Mouse (Mus musculus) left cerebral cortex, postnatal 14 days (tissue): Measurements from ENCODE around the gene Chil1. TPM values are rescaled to one million over a fixed set of nuclear protein-coding genes. Genes with fewer than 3 reads are reported as not detected.

ENCODE experiments used
- DNase-seq, 2 experiments: peaks; one replicate each; pipeline ENCODE4 v3.0.0; 2021 to 2022; ENCODE audit warnings: low spot score in 2 of 2, mixed read lengths in 1 of 2
- intact Hi-C: fragments of 180-260 bp; cut with DNase I; formaldehyde crosslinking; loops from one replicate; pipeline ENCODE4 v1.15.1; 2025
- long read RNA-seq, 2 experiments: library from polyadenylated mRNA; stranded (forward); transcript quantifications; one replicate each; pipeline ENCODE4 v2.0.0; 2021
- total RNA-seq, 2 experiments: library from RNA; stranded (reverse); gene quantifications; 2 replicates each; pipeline ENCODE4 v1.2.3; 2021

The Chil1 gene
- 1 to 10 TPM; 5.9 to 6.9 TPM for total RNA-seq
- long read RNA-seq, experiment 1, partial matches to known transcripts: 1 of 12 reads
- long read RNA-seq, experiment 1, other reads (novel, unspliced or antisense): 3 of 12 reads
- long read RNA-seq, experiment 2, partial matches to known transcripts: 2 of 6 reads
- long read RNA-seq, experiment 2, other reads (novel, unspliced or antisense): 0 of 6 reads

DNA sequence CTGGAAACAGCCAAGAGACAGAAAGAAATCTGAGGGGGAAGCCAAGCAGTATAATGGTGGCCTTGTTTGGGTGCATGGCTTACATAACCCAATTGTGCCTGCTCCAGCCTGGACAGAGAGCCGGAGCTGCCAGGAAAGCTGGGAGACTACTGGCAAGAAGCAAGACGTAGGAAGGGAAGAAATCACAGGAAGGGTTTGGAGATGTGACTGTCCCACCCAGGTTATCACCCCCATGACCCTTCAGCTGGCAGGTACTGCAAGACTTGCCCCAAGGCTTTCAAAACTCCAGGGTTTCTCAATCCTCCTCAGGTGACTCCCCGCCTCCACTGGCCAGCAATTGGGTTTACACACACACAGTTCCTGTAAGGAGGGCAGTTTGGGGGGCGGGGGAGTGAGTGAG is at the start of gene Chil1:
Gene Chil1, plus strand, starts transcription at position 152 of the 400 bp plus-strand sequence.
- DNase-seq: no peak
- intact Hi-C loops: no loop called here

DNA sequence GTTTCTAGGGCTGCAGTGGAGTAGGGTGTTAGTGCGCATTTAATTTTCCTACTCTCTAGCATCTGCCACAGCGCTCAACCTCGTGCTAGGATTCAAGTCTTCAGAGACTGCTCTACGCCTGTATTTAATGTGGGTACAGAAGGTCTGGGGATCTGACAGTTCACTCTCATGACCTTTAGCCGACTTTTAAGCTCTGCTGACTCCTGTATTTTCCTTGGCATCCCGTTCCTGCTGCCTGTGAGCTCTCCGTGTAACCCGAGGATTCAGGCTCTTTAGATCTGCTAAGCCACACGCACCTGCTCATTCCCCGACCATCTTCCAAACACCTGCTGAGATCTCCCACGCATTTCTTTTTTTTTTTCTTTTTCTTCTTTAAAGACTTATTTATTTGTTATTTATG is 48.7 kb upstream of the Chil1 start:
- DNase-seq: no peak
- intact Hi-C loops: no loop called here

DNA sequence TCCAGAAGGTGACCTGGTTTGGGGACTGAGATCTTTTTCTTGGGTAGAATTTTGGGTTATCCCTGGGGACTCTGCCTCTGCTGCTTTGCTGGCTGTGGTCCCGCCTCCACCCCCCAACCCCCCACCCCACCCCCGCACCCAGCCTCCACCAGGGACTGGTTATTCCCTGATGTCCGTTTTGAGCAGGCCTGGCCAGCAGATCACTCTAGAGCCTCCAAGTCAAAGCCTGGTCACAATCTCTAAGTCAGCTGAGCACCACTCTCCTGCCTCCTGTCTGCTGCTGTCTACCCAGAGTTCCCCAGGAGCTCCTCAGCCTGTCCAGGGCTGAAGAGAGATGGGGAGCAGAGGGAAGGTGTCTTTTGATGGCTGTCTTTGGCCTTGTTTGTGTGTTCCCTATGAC is 45.6 kb upstream of the Chil1 start:
- intact Hi-C loops: no loop called here
- no peak for DNase-seq

DNA sequence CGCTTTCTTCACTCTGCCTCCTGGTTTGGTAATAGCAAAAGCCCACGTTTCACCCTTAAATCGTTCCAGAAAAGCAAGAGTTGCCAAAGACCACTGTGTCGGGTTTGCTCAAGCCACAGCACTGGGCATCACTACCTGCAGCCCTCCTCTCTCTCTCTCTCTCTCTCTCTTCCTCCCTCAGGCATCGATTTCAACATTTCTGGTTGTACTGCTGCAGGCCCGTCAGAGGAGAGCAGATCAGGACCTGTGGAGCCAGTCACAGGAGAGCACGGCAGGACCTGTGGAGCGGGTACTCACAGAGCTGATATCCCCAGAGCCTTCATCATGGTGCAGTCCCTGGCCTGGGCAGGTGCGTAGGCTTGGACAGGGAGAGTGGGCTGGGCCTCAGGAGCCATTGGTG is 43.6 kb upstream of the Chil1 start:
- intact Hi-C loops: no loop called here
- DNase-seq: no peak

DNA sequence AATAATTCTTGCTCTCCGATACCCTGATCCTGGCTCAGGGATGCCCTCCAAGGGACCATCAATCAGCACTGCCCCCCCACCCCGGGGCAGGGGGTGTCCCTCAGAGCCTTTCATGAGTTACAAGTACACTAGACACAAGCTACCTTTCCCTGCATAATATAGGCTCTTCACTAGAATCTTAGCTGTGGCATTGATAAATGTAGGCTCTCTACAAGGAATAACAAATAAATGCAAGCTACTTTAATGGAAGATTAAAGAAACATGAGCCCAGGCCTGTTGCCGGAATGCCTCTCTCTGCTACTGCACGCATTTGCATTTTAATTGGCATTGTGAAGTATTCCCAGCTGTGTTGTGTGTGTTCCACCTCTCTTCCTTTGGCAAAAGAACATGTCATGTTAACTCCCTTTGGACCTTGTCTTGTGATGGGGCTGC is 39.6 kb upstream of the Chil1 start:
- intact Hi-C loops: no loop called here
- no peak for DNase-seq

DNA sequence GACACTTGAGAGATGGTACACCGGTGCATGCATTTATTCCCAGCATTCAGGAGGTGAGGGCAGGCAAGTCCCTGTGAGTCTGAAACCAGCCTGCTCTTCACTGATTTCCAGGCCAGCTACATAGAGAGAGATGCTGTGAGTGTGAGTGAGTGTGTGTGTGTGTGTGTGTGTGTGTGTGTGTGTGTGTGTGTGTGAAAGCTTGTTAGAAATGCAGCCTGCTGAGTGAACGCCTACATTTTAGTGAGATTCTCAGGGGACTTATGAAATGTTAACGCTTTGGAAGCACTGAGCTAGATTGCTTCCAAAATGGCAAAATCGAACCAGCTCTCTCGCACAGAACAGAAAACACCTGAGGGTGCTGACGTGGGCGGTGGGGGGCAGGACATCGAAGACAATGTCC is 35.9 kb upstream of the Chil1 start:
- intact Hi-C loops: no loop called here
- DNase-seq: peak; percentile 69 to 87

DNA sequence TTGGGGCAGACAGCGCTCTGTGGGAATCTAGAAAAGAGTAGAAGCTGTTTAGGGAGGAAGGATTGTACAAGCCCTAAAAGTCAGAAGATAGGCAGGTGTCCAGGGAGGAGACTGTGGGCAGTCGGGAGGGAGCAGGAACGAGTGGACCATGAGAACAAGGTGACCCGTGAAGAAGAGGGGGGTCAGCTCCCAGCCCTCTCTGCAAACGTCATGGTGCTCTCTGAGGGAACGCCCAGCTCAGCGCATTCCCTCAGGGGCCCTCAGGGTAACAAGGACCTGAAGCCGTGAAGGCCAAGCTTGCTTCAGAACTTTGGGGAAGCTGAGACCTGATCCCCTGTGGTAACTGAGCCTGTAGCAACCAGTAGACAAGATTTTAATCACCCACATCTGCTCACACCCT is 31.9 kb upstream of the Chil1 start:
- intact Hi-C loops: loop anchor here (2.0 to 5.0 kb wide), 3 partner anchors 47 to 183 kb away; partner anchors contain the start of gene Ppfia4
- no peak for DNase-seq

DNA sequence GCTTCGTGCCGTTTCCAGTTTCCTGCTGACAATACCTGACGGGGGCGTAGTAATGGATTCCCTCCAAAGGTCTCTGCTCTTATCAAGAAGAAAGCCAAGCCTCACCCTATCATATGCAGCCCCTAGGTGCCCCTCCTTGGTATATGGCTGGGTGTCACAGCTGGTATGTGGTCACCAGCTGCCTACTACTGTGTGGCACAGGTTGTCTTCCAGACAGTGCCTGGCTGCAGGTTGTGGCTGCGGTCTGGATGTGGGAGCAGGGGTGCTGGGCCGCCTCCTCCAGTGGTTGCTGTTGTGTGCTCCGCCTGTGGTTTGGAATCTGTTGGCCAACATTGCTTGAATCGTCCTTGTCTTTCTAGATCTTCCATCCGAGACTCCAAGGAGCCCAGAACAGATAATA is 31.2 kb upstream of the Chil1 start:
- DNase-seq: no peak
- intact Hi-C loops: loop anchor here (2.0 to 5.0 kb wide), 3 partner anchors 47 to 182 kb away; partner anchors contain the start of gene Ppfia4

DNA sequence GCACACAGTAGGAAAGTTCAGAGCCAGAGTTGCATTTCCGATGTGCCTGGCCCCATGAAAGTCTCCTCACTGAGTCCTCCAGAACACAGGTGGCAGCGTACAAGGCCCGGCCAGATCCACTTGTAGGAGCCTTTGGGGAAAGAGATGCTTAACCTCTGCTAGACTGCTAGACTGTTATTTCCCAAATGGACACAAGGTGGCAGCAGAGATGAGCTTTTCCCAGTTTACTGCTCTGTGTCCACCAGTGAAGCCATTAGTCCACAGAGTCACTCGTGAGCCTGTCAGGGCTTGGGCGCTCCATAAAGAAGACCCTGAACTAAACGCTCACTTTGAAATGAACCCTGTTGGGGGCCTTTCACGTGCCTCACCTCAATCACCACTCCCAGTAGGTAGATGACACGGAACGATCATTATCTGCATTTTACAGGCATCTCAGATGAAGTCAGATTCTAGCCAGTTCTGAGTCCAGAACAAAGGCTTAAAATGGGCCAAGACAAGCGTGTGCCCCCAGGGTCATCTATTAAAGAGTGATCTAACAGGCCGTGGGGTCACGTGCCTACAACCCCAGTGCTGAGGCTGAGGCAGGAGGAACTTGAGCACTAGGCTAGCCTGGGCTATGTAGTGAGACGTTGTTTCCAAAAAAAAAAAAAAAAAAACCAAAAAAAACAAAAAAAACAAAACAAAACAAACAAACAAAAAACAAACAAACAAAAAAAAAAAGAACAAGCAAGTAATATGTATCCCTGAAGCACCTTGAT is 30.1 kb upstream of the Chil1 start:
- intact Hi-C loops: loop anchor here (2.0 to 5.0 kb wide), 3 partner anchors 45 to 181 kb away; partner anchors contain the start of gene Ppfia4
- peak; percentile 76 to 87 for DNase-seq

DNA sequence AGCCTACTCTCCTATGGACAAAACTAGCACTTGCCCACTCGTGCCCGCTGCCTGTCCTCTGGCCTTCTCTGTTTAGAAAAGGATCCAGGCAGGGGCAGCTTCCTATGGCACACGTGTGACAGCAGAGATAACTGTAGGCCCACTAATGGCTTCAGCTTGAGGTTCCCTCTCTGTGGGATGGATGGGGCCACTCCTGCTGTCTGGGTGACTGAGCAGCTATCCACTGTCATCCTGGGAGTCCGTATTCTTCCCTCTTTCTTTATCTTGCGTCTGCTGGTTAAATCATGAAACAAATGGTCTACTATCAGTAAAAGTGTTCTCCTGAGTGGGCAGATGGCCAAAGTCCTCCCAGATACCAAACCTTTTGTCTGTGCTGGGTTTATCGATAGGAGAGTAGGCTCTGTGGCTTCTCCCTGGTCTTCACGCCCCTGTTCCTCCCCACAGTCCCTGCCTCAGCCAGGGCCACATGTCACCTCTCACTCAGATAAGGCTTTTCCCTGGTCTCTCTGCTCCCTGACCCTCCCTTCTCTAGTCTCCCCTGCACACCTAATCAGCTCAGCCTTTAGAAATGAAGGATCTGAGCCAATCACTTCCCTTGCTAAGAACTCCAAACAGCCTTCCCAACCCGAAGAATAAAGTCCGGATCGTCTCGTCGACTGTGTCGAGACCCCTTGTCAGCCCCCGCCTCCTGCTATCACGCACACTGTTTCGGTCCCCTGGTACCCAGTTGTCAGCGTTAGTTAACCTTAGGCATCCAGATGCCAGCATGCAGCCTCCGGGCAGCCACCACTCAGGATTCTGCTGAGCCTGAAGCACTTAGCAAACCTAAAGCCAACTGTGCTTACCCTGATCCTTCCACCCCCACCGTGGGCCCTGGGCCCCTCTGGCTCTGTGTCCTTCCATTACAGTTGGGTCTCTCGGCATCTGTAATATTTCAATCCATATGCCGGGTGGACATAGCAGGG is 29.1 kb upstream of the Chil1 start:
- intact Hi-C loops: loop anchor here (5.0 kb wide), 1 partner anchor 44 kb away; no protein-coding TSS in a partner anchor
- DNase-seq: no peak

DNA sequence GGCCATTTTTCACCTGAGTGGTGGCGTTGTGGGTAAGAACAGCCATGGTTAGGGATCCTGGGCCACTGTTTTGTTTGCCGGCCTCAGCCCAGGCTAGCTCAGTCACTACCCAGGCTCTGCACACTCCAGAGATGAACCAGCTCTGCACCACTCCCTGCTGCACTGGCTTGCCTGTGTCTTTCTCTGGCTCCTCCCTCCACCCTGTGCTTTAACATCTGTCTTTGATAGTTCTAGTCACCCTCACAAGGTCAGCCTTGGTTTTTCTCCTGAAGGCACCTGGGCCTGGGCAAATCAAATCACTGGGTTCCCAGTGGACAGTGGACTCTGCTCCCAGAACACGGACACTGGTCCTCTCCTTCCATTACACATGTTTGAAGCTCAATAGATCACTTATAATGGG is 27.9 kb upstream of the Chil1 start:
- intact Hi-C loops: loop anchor here (5.0 kb wide), 1 partner anchor 43 kb away; no protein-coding TSS in a partner anchor
- no peak for DNase-seq

DNA sequence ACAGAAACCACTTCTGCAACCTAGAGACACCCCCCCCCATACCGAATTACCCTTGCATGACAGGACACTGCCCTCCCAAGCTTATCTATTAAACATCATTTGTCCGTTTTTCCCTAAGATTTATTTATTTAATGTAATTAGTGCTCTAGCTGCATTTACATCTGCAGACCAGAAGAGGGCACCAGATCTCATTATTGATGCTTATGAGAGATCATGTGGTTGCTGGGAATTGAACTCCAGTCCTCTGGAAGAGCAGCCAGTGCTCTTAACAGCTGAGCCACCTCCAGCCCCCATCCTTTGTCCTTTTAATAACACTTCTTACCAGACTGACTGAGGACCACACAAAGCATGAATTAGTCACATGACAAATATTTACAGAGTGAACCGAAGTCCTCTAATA is 27.3 kb upstream of the Chil1 start:
- intact Hi-C loops: loop anchor here (5.0 kb wide), 1 partner anchor 43 kb away; no protein-coding TSS in a partner anchor
- DNase-seq: no peak

DNA sequence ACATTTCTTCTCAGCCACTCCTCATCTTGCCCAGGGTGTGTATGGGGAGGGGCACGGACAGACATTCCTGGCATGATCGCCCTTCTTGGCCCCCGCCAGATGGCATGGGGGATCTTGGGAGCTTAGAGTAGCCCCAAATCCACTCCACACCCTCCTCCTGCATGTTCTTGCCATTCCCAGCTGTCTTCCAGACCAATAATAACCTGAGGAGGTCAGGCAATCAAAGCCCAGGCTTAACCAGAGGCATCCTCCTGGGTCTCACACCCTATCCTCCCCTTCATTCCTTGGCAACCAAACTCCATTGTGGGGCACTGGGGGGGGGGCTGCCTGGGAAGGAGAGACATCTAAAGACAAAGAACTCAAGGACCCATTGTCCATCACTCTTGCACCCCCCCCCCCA is 21.6 kb upstream of the Chil1 start:
- intact Hi-C loops: no loop called here
- DNase-seq: no peak

DNA sequence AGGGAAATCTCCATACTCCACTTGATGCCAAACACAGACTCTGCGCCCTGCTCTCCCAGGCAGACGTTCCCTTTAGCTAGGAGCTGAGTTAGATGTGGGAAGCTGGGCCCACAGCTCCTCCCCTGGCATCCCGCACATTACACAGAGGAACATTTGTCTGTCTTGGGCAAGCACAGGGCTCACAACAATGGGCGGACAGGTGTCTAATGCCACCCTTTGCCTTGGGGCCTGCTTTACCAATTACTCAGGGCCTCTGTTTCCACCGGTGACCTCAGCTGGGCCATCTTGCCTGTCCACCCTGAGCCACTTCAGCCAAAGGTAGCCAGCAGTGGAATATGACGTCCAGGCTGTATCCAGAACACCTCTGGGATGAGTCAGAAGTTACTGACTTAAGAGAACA is 20.6 kb upstream of the Chil1 start:
- intact Hi-C loops: no loop called here
- DNase-seq: no peak

DNA sequence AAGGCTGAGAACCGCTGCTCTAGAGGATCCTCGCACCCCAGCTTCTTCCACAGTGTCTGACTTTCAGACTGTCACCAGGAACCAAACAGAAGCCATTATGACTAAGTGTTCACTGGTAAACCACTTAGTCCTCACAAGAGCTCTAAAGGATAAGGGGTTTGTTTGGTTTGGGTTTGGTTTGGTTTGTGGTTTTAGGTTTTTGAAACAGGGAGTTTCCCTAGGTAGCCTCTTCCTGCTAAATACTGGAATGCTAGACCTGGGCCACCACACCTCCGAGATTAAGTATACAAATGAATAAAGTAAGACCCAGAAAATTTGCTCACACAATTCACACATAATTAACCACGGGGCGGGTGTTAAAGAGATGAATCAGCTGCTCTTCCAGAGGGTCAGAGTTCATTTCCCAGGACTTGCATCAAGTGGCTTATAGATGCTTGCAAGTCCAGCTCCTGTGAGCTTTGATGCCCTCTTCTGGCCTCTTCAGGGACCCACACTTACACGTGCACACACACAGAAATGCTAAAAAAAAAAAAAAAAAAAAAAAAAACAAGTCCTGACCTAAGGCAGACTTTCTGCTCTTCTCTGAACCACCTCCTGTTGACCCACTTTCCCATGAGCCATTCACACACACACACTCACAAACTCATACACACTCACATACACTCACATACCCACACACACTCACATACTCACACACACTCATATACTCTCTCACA is 19.3 kb upstream of the Chil1 start:
- DNase-seq: no peak
- intact Hi-C loops: no loop called here

DNA sequence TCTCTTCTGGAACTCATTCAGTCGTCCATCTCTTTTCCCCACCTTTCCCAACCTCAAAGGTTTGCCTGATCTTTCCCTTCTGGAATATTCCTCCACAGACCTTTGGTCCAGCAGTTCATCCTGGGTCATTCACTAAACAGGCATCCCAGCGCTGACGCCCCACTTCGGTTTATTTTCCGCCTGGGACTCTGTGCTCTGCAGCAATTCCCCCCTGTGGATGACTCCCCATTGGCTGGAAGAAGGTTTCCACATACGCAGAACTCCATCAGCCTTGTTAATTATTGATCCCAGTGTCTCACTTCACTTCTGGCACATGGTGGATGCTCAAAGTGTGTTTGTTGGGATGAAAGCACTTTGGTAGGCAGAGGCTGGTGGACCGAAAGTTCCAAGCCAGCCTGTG is 18.5 kb upstream of the Chil1 start:
- intact Hi-C loops: no loop called here

DNA sequence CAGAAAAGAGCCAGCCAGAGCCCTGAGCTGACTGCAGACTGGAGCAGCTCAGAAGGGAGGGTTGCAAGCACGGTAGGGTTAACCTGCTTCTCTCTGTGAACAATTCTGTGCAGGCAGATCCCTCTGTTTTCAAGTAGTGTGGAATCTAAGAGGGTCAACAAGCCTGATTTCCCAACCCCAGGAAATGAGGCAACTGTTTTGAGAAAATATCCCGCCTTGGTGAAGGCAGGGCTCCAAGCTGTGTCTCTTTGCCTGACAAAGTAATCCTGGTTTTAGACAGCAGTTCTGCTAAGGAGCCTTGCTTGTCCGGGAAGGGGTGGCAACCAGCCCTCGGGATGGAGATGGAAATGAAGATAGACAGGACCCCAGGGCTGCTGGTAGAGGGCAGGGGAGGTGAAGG is 17.5 kb upstream of the Chil1 start:
- DNase-seq: no peak
- intact Hi-C loops: no loop called here

More for the DNA sequence above, 18.5 kb upstream of the Chil1 start:
- no peak for DNase-seq

DNA sequence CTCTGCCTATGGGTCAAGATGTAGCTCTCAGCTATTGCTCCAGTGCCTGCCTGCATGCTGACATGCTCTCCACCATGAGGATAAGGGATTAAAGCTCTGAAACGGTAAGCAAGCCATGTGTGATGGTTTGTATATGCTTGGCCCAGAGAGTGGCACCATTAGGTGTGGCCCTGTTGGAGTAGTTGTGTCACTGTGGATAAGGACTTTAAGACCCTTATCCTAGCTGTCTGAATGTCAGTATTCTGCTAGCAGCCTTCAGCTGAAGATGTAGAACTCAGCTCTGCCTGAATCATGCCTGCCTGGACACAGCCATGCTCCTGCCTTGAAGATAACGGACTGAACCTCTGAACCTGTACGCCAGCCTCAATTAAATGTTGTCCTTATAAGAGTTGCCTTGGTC is 15.4 kb upstream of the Chil1 start:
- no peak for DNase-seq
- intact Hi-C loops: no loop called here
